Mouse (Mus musculus): ENCODE data around the gene Scn3b. TPM values are rescaled to one million over a fixed set of nuclear protein-coding genes. Genes with fewer than 3 reads are reported as not detected.

The Scn3b gene
- polyA plus RNA-seq, 2 experiments, result 0.01 to 0.06 TPM

GRCm38 (mm10) chr9:40307311-40307710 is 38.3 kb downstream of the Scn3b start:
- DNase-seq (ENCODE audit: low read depth in 3 of 3, low spot score in 3 of 3) (no peak), ATAC-seq (ENCODE audit: insufficient read depth) (no peak)
- no peaks in the 10 kb centered on the region for H3K36me3 ChIP-seq (replicated peaks; ENCODE audit: control insufficient read depth, insufficient read depth, low read depth)
- WGBS (ENCODE audit: insufficient replicate concordance), result 54% methylated on average over 3 of the region's 3 CpGs
- no peak overlapping the region for H3K9ac ChIP-seq (replicated peaks)
- no peaks in the 10 kb centered on the region for H3K27me3 ChIP-seq (ENCODE audit: control insufficient read depth, insufficient read depth, low read length)
- no peak for TF ChIP-seq EP300 (IDR thresholded peaks at IDR 0.05; ENCODE audit: low read depth)
- TF ChIP-seq CTCF (IDR thresholded peaks at IDR 0.05; ENCODE audit: low read depth), result no peak
- H3K27ac ChIP-seq, result no peak overlapping the region
- H3K4me3 ChIP-seq (ENCODE audit: insufficient read depth in 1 of 2, low read depth in 2 of 2, low read length in 2 of 2), result no peak overlapping the region
- no peak overlapping the region for H3K4me2 ChIP-seq (ENCODE audit: low read depth)
- no peaks in the 10 kb centered on the region for H3K9me3 ChIP-seq (ENCODE audit: control insufficient read depth, low read length)
- H3K4me1 ChIP-seq (replicated peaks; ENCODE audit: control insufficient read depth in 2 of 2, insufficient read depth in 2 of 2, low read length in 1 of 2), result no peaks in the 10 kb centered on the region

- Histone ChIP-seq H3K36me3 (replicated peaks; ENCODE audit: control insufficient read depth, insufficient read depth, low read depth) (no peaks in the 10 kb centered on the region), H3K9me3 (ENCODE audit: control insufficient read depth, low read length) (no peaks in the 10 kb centered on the region), H3K9ac (replicated peaks) (no peak overlapping the region), H3K4me1 (replicated peaks; ENCODE audit: control insufficient read depth in 2 of 2, insufficient read depth in 2 of 2, low read length in 1 of 2) (no peaks in the 10 kb centered on the region), H3K4me3 (ENCODE audit: insufficient read depth in 1 of 2, low read depth in 2 of 2, low read length in 2 of 2) (no peak overlapping the region), H3K27me3 (ENCODE audit: control insufficient read depth, insufficient read depth, low read length) (no peaks in the 10 kb centered on the region), H3K4me2 (ENCODE audit: low read depth) (no peak overlapping the region), H3K27ac (no peak overlapping the region)
- no peak for ATAC-seq (ENCODE audit: insufficient read depth)
- TF ChIP-seq EP300 (IDR thresholded peaks at IDR 0.05; ENCODE audit: low read depth), result no peak
- no peak for TF ChIP-seq CTCF (IDR thresholded peaks at IDR 0.05; ENCODE audit: low read depth)
- 70% methylated on average over 6 of the region's 6 CpGs for WGBS (ENCODE audit: insufficient replicate concordance)
- no peak for DNase-seq (ENCODE audit: low read depth in 3 of 3, low spot score in 3 of 3)
These were observed 40.9 kb downstream of the Scn3b start for GRCm38 (mm10) chr9:40309876-40310275.

DNA sequence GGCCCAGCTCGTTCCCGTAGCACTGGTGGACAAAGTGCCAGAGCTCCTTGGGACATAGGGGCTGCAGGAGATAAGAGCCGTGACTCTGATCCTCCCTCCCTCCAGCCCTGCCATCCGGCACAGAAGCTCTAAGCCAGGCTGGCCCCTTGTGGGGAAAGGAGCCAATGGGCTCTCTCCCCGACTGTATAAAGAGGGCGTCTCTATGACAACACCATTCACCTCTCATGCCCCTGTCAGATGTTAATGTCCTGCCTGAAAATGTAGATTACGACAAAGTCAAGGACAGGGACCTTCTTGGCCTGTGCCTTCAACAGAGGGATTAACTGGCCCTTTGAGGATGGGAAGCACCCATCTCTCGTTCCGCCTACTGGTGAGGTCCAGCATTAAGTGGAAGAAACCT is 42.8 kb downstream of the Scn3b start:
- H3K27me3 ChIP-seq (ENCODE audit: control insufficient read depth, insufficient read depth, low read length), result no peaks in the 10 kb centered on the region
- H3K9ac ChIP-seq (replicated peaks), result no peak overlapping the region
- ATAC-seq (ENCODE audit: insufficient read depth) (no peak), DNase-seq (ENCODE audit: low read depth in 3 of 3, low spot score in 3 of 3) (no peak)
- H3K27ac ChIP-seq, result no peak overlapping the region
- H3K4me3 ChIP-seq (ENCODE audit: insufficient read depth in 1 of 2, low read depth in 2 of 2, low read length in 2 of 2), result no peak overlapping the region
- no peaks in the 10 kb centered on the region for H3K36me3 ChIP-seq (replicated peaks; ENCODE audit: control insufficient read depth, insufficient read depth, low read depth)
- no peak for TF ChIP-seq CTCF (IDR thresholded peaks at IDR 0.05; ENCODE audit: low read depth)
- TF ChIP-seq EP300 (IDR thresholded peaks at IDR 0.05; ENCODE audit: low read depth), result no peak
- no peaks in the 10 kb centered on the region for H3K4me1 ChIP-seq (replicated peaks; ENCODE audit: control insufficient read depth in 2 of 2, insufficient read depth in 2 of 2, low read length in 1 of 2)
- H3K9me3 ChIP-seq (ENCODE audit: control insufficient read depth, low read length), result no peaks in the 10 kb centered on the region
- WGBS (ENCODE audit: insufficient replicate concordance), result 69% methylated on average over 9 of the region's 9 CpGs
- no peak overlapping the region for H3K4me2 ChIP-seq (ENCODE audit: low read depth)

- H3K36me3 ChIP-seq (replicated peaks; ENCODE audit: control insufficient read depth, insufficient read depth, low read depth), result no peaks in the 10 kb centered on the region
- WGBS (ENCODE audit: insufficient replicate concordance), result 69% methylated on average over 9 of the region's 9 CpGs
- no peaks in the 10 kb centered on the region for H3K27me3 ChIP-seq (ENCODE audit: control insufficient read depth, insufficient read depth, low read length)
These were observed 48.0 kb downstream of the Scn3b start for GRCm38 (mm10) chr9:40316865-40317660.

GRCm38 (mm10) chr9:40317735-40318134 is 48.7 kb downstream of the Scn3b start:
- Histone ChIP-seq H3K4me3 (ENCODE audit: insufficient read depth in 1 of 2, low read depth in 2 of 2, low read length in 2 of 2) (no peak overlapping the region), H3K36me3 (replicated peaks; ENCODE audit: control insufficient read depth, insufficient read depth, low read depth) (no peaks in the 10 kb centered on the region), H3K9me3 (ENCODE audit: control insufficient read depth, low read length) (no peaks in the 10 kb centered on the region), H3K27me3 (ENCODE audit: control insufficient read depth, insufficient read depth, low read length) (no peaks in the 10 kb centered on the region), H3K4me1 (replicated peaks; ENCODE audit: control insufficient read depth in 2 of 2, insufficient read depth in 2 of 2, low read length in 1 of 2) (peaks cover 0 to 13% of the 10 kb centered on the region in 2 experiments; a peak in 2 of 4 replicates), H3K4me2 (ENCODE audit: low read depth) (no peak overlapping the region), H3K9ac (replicated peaks) (no peak overlapping the region), H3K27ac (no peak overlapping the region)
- no peak for TF ChIP-seq EP300 (IDR thresholded peaks at IDR 0.05; ENCODE audit: low read depth)
- no peak for TF ChIP-seq CTCF (IDR thresholded peaks at IDR 0.05; ENCODE audit: low read depth)
- ATAC-seq (ENCODE audit: insufficient read depth) (no peak), DNase-seq (ENCODE audit: low read depth in 3 of 3, low spot score in 3 of 3) (no peak)
- WGBS (ENCODE audit: insufficient replicate concordance), result 60% methylated on average over 4 of the region's 4 CpGs

More at GRCm38 (mm10) chr9:40316865-40317660, 48.0 kb downstream of the Scn3b start:
- H3K4me3 ChIP-seq (ENCODE audit: insufficient read depth in 1 of 2, low read depth in 2 of 2, low read length in 2 of 2), result no peak overlapping the region
- H3K27ac ChIP-seq, result no peak overlapping the region
- no peak overlapping the region for H3K4me2 ChIP-seq (ENCODE audit: low read depth)
- no peaks in the 10 kb centered on the region for H3K9me3 ChIP-seq (ENCODE audit: control insufficient read depth, low read length)
- DNase-seq (ENCODE audit: low read depth in 3 of 3, low spot score in 3 of 3) (no peak), ATAC-seq (ENCODE audit: insufficient read depth) (no peak)
- TF ChIP-seq CTCF (IDR thresholded peaks at IDR 0.05; ENCODE audit: low read depth) (no peak), EP300 (IDR thresholded peaks at IDR 0.05; ENCODE audit: low read depth) (no peak)
- peaks cover 0 to 9% of the 10 kb centered on the region in 2 experiments; a peak in 2 of 4 replicates for H3K4me1 ChIP-seq (replicated peaks; ENCODE audit: control insufficient read depth in 2 of 2, insufficient read depth in 2 of 2, low read length in 1 of 2)
- no peak overlapping the region for H3K9ac ChIP-seq (replicated peaks)
